Mouse (Mus musculus): ENCODE results near the gene Abhd12. TPM values are rescaled to one million over a fixed set of nuclear protein-coding genes. Genes with fewer than 3 reads are reported as not detected.

Gene Abhd12
- polyA plus RNA-seq, 1 experiment from 2014 or later = 43.2 TPM

- Histone ChIP-seq H3K4me3 (ENCODE audit: low read length) (no peak overlapping the region), H3K9me3 (replicated peaks; ENCODE audit: control insufficient read depth, low read length) (no peaks in the 10 kb centered on the region), H3K27me3 (ENCODE audit: control insufficient read depth, insufficient read depth, low read length) (no peaks in the 10 kb centered on the region), H3K4me1 (ENCODE audit: control insufficient read depth, insufficient read depth, low read length) (0 out of 2 replicates have a peak, but pooled peaks cover 2% of the 10 kb centered on the region), H3K9ac (ENCODE audit: low read length) (no peak overlapping the region), H3K27ac (ENCODE audit: low read length) (no peak overlapping the region), H3K4me2 (ENCODE audit: low read depth, low read length) (no peak overlapping the region), H3K36me3 (ENCODE audit: control insufficient read depth, insufficient read depth) (no peaks in the 10 kb centered on the region)
- no peak for ATAC-seq (replicated peaks; ENCODE audit: extremely low read depth, insufficient read depth, low FRiP score)
- WGBS = 98% methylated on average over 1 of the region's 1 CpGs
These were observed 29.3 kb downstream of the Abhd12 start for GRCm38 (mm10) chr2:150875226-150875625.

- Histone ChIP-seq H3K4me2 (ENCODE audit: low read depth, low read length) (no peak overlapping the region), H3K36me3 (ENCODE audit: control insufficient read depth, insufficient read depth) (no peaks in the 10 kb centered on the region), H3K9ac (ENCODE audit: low read length) (no peak overlapping the region), H3K27ac (ENCODE audit: low read length) (no peak overlapping the region), H3K9me3 (replicated peaks; ENCODE audit: control insufficient read depth, low read length) (no peaks in the 10 kb centered on the region), H3K4me1 (ENCODE audit: control insufficient read depth, insufficient read depth, low read length) (peaks cover 3% of the 10 kb centered on the region; the same call in 1 of the 2 replicates), H3K27me3 (ENCODE audit: control insufficient read depth, insufficient read depth, low read length) (no peaks in the 10 kb centered on the region), H3K4me3 (ENCODE audit: low read length) (no peak overlapping the region)
- 90% methylated on average over 1 of the region's 1 CpGs for WGBS
- no peak for ATAC-seq (replicated peaks; ENCODE audit: extremely low read depth, insufficient read depth, low FRiP score)
These were observed 30.0 kb downstream of the Abhd12 start for GRCm38 (mm10) chr2:150874508-150874907.

GRCm38 (mm10) chr2:150869446-150869845 is 35.1 kb downstream of the Abhd12 start:
- Histone ChIP-seq H3K9me3 (replicated peaks; ENCODE audit: control insufficient read depth, low read length) (no peaks in the 10 kb centered on the region), H3K27ac (ENCODE audit: low read length) (no peak overlapping the region), H3K27me3 (ENCODE audit: control insufficient read depth, insufficient read depth, low read length) (no peaks in the 10 kb centered on the region), H3K36me3 (ENCODE audit: control insufficient read depth, insufficient read depth) (no peaks in the 10 kb centered on the region), H3K4me2 (ENCODE audit: low read depth, low read length) (no peak overlapping the region), H3K4me1 (ENCODE audit: control insufficient read depth, insufficient read depth, low read length) (peaks cover 5% of the 10 kb centered on the region; the same call in 1 of the 2 replicates), H3K9ac (ENCODE audit: low read length) (no peak overlapping the region), H3K4me3 (ENCODE audit: low read length) (no peak overlapping the region)
- WGBS = 81% methylated on average over 1 of the region's 1 CpGs
- ATAC-seq (replicated peaks; ENCODE audit: extremely low read depth, insufficient read depth, low FRiP score) = no peak

GRCm38 (mm10) chr2:150867021-150867420 is 37.5 kb downstream of the Abhd12 start:
- Histone ChIP-seq H3K4me1 (ENCODE audit: control insufficient read depth, insufficient read depth, low read length) (peaks cover 3% of the 10 kb centered on the region; the same call in 1 of the 2 replicates), H3K36me3 (ENCODE audit: control insufficient read depth, insufficient read depth) (no peaks in the 10 kb centered on the region), H3K9ac (ENCODE audit: low read length) (no peak overlapping the region), H3K4me2 (ENCODE audit: low read depth, low read length) (no peak overlapping the region), H3K9me3 (replicated peaks; ENCODE audit: control insufficient read depth, low read length) (no peaks in the 10 kb centered on the region), H3K27me3 (ENCODE audit: control insufficient read depth, insufficient read depth, low read length) (no peaks in the 10 kb centered on the region), H3K27ac (ENCODE audit: low read length) (no peak overlapping the region), H3K4me3 (ENCODE audit: low read length) (no peak overlapping the region)
- WGBS = 92% methylated on average over 2 of the region's 2 CpGs
- no peak for ATAC-seq (replicated peaks; ENCODE audit: extremely low read depth, insufficient read depth, low FRiP score)

GRCm38 (mm10) chr2:150861128-150861527 is 43.4 kb downstream of the Abhd12 start:
- WGBS = 89% methylated on average over 2 of the region's 2 CpGs
- Histone ChIP-seq H3K27me3 (ENCODE audit: control insufficient read depth, insufficient read depth, low read length) (no peaks in the 10 kb centered on the region), H3K4me2 (ENCODE audit: low read depth, low read length) (no peak overlapping the region), H3K4me3 (ENCODE audit: low read length) (no peak overlapping the region), H3K9ac (ENCODE audit: low read length) (no peak overlapping the region), H3K36me3 (ENCODE audit: control insufficient read depth, insufficient read depth) (no peaks in the 10 kb centered on the region), H3K9me3 (replicated peaks; ENCODE audit: control insufficient read depth, low read length) (no peaks in the 10 kb centered on the region), H3K4me1 (ENCODE audit: control insufficient read depth, insufficient read depth, low read length) (no peaks in the 10 kb centered on the region), H3K27ac (ENCODE audit: low read length) (no peak overlapping the region)
- no peak for ATAC-seq (replicated peaks; ENCODE audit: extremely low read depth, insufficient read depth, low FRiP score)

GRCm38 (mm10) chr2:150859709-150860470 is 44.7 kb downstream of the Abhd12 start:
- Histone ChIP-seq H3K27ac (ENCODE audit: low read length) (no peak overlapping the region), H3K4me3 (ENCODE audit: low read length) (no peak overlapping the region), H3K36me3 (ENCODE audit: control insufficient read depth, insufficient read depth) (no peaks in the 10 kb centered on the region), H3K27me3 (ENCODE audit: control insufficient read depth, insufficient read depth, low read length) (no peaks in the 10 kb centered on the region), H3K4me1 (ENCODE audit: control insufficient read depth, insufficient read depth, low read length) (no peaks in the 10 kb centered on the region), H3K9ac (ENCODE audit: low read length) (no peak overlapping the region), H3K9me3 (replicated peaks; ENCODE audit: control insufficient read depth, low read length) (no peaks in the 10 kb centered on the region), H3K4me2 (ENCODE audit: low read depth, low read length) (no peak overlapping the region)
- WGBS = 72% methylated on average over 11 of the region's 11 CpGs
- no peak for ATAC-seq (replicated peaks; ENCODE audit: extremely low read depth, insufficient read depth, low FRiP score)

GRCm38 (mm10) chr2:150858724-150859487 is 45.6 kb downstream of the Abhd12 start:
- no peak overlapping the region for H3K27ac ChIP-seq (ENCODE audit: low read length)
- H3K4me3 ChIP-seq (ENCODE audit: low read length) = no peak overlapping the region
- H3K27me3 ChIP-seq (ENCODE audit: control insufficient read depth, insufficient read depth, low read length) = no peaks in the 10 kb centered on the region
- H3K9ac ChIP-seq (ENCODE audit: low read length) = no peak overlapping the region
- no peak overlapping the region for H3K4me2 ChIP-seq (ENCODE audit: low read depth, low read length)
- no peak for ATAC-seq (replicated peaks; ENCODE audit: extremely low read depth, insufficient read depth, low FRiP score)
- WGBS = 80% methylated on average over 9 of the region's 9 CpGs
- no peaks in the 10 kb centered on the region for H3K4me1 ChIP-seq (ENCODE audit: control insufficient read depth, insufficient read depth, low read length)
- H3K36me3 ChIP-seq (ENCODE audit: control insufficient read depth, insufficient read depth) = no peaks in the 10 kb centered on the region
- H3K9me3 ChIP-seq (replicated peaks; ENCODE audit: control insufficient read depth, low read length) = no peaks in the 10 kb centered on the region

- Histone ChIP-seq H3K4me3 (ENCODE audit: low read length) (no peak overlapping the region), H3K9me3 (replicated peaks; ENCODE audit: control insufficient read depth, low read length) (no peaks in the 10 kb centered on the region), H3K4me1 (ENCODE audit: control insufficient read depth, insufficient read depth, low read length) (no peaks in the 10 kb centered on the region), H3K9ac (ENCODE audit: low read length) (no peak overlapping the region), H3K4me2 (ENCODE audit: low read depth, low read length) (no peak overlapping the region), H3K27me3 (ENCODE audit: control insufficient read depth, insufficient read depth, low read length) (no peaks in the 10 kb centered on the region), H3K27ac (ENCODE audit: low read length) (no peak overlapping the region), H3K36me3 (ENCODE audit: control insufficient read depth, insufficient read depth) (no peaks in the 10 kb centered on the region)
- ATAC-seq (replicated peaks; ENCODE audit: extremely low read depth, insufficient read depth, low FRiP score) = no peak
These were observed 49.4 kb downstream of the Abhd12 start for GRCm38 (mm10) chr2:150855186-150855585.

GRCm38 (mm10) chr2:150851251-150851650 is 53.3 kb downstream of the Abhd12 start:
- H3K27me3 ChIP-seq (ENCODE audit: control insufficient read depth, insufficient read depth, low read length) = no peaks in the 10 kb centered on the region
- no peak overlapping the region for H3K4me2 ChIP-seq (ENCODE audit: low read depth, low read length)
- no peaks in the 10 kb centered on the region for H3K36me3 ChIP-seq (ENCODE audit: control insufficient read depth, insufficient read depth)
- no peak overlapping the region for H3K9ac ChIP-seq (ENCODE audit: low read length)
- no peaks in the 10 kb centered on the region; the same call in 1 of the 2 replicates for H3K4me1 ChIP-seq (ENCODE audit: control insufficient read depth, insufficient read depth, low read length)
- 53% methylated on average over 9 of the region's 9 CpGs for WGBS
- no peaks in the 10 kb centered on the region for H3K9me3 ChIP-seq (replicated peaks; ENCODE audit: control insufficient read depth, low read length)
- ATAC-seq (replicated peaks; ENCODE audit: extremely low read depth, insufficient read depth, low FRiP score) = no peak
- H3K27ac ChIP-seq (ENCODE audit: low read length) = no peak overlapping the region
- no peak overlapping the region for H3K4me3 ChIP-seq (ENCODE audit: low read length)
